Mouse (Mus musculus) E14TG2a.4 (cell line): ENCODE data around the gene Cog3.

Experiments used
- H3K27me3 ChIP-seq: 2 replicates; pipeline ENCODE4 v1.6.1; 2014; ENCODE audit warnings: low read length, control low read depth; ENCODE audit not compliant: insufficient read depth
- H3K36me3 ChIP-seq: 2 replicates; pipeline ENCODE4 v1.6.1; 2014; ENCODE audit warnings: low read length, control low read depth; ENCODE audit not compliant: insufficient read depth
- H3K4me1 ChIP-seq: replicated peaks from 2 replicates; pipeline ENCODE4 v1.6.1; 2014; ENCODE audit warnings: low read depth, low read length, control low read depth
- H3K4me3 ChIP-seq: replicated peaks from 2 replicates; pipeline ENCODE4 v1.5.1; 2014; ENCODE audit warnings: mild to moderate bottlenecking, low read length
- H3K9me3 ChIP-seq: 2 replicates; pipeline ENCODE4 v1.6.1; 2014; ENCODE audit warnings: low read length, control low read depth
- CTCF ChIP-seq: conservative IDR thresholded peaks from 2 replicates; pipeline ENCODE4 v1.5.1; 2014; ENCODE audit warnings: low read length
- NANOG ChIP-seq: IDR thresholded peaks from 2 replicates; pipeline ENCODE4 v1.6.1; 2014; ENCODE audit warnings: borderline replicate concordance, low read length, mixed read lengths
- POU5F1 ChIP-seq: IDR thresholded peaks from 2 replicates; pipeline ENCODE4 v1.6.1; 2014; ENCODE audit warnings: low read length, borderline replicate concordance

The Cog3 gene

DNA sequence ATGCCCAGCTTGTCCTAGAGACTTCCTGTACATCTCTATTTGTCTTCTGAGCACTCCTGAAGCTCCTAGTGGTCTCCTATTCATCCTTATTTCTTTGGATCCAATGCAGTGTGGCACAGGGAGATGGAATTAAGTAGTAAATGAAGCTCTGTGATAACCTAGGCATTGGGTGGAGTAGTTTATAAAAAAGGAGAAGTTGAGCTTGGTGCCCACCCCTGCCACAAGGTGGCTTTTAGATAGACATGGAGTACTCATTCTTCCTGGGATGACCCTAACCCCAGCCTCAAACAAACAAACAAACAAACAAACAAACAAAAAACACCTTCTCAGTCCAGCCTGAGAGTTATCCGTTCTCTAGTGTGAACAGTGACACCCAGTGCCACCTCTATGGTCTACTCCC lies 56.4 kb downstream of the Cog3 start:
- no peaks in the 10 kb centered on the region for H3K4me1 ChIP-seq
- no peak overlapping the region for H3K4me3 ChIP-seq
- no peaks in the 10 kb centered on the region for H3K27me3 ChIP-seq
- H3K9me3 ChIP-seq = no peaks in the 10 kb centered on the region
- peaks cover 16% of the 10 kb centered on the region for H3K36me3 ChIP-seq
- no peak for TF ChIP-seq NANOG
- TF ChIP-seq POU5F1 = no peak
- no peak for TF ChIP-seq CTCF

DNA sequence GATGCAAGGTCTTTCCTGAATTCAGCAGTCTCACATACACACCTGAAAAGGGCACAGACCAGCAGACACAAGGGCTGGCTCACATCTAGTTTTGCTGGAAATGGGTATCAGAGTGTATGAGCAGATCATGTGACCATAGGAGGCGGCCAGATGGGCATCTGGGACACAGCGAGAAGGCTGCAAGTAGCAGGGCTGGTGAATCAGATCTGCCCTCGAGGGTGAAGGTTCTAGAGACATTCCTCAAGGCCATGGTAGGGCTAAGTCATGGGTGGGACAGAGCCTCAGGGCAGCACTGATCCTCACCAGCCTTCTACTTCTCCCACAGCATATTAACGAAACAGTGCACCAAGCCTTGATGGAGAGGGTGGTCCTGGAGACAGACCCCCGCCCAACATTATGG lies 58.2 kb downstream of the Cog3 start:
- Histone ChIP-seq H3K9me3 (no peaks in the 10 kb centered on the region), H3K4me1 (no peaks in the 10 kb centered on the region), H3K4me3 (no peak overlapping the region), H3K27me3 (no peaks in the 10 kb centered on the region), H3K36me3 (peaks cover 3% of the 10 kb centered on the region)
- TF ChIP-seq POU5F1 = no peak
- no peak for TF ChIP-seq CTCF
- no peak for TF ChIP-seq NANOG

DNA sequence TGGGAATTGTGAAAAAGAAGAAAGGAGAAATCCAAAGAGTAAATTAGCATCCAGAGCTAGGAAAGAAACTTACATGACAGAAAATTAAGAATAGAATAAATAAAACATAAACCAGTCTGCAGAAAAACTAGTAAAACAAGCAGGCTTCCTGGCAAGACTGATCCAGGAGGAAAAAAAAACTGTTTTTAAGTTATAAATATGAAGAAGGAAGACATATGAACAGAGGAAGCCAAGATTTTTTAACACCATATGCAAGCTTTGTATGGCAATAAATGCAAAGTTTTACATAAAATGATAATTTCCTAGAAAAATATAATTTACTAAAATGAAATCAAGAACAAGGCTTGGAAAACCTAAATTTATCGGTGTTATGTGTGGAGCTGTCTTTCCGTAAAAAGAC lies 63.9 kb downstream of the Cog3 start:
- Histone ChIP-seq H3K4me1 (no peaks in the 10 kb centered on the region), H3K9me3 (peaks cover 8% of the 10 kb centered on the region; the same call in 1 of the 2 replicates), H3K4me3 (no peak overlapping the region), H3K36me3 (no peaks in the 10 kb centered on the region), H3K27me3 (no peaks in the 10 kb centered on the region)
- no peak for TF ChIP-seq NANOG
- TF ChIP-seq CTCF = no peak
- no peak for TF ChIP-seq POU5F1

DNA sequence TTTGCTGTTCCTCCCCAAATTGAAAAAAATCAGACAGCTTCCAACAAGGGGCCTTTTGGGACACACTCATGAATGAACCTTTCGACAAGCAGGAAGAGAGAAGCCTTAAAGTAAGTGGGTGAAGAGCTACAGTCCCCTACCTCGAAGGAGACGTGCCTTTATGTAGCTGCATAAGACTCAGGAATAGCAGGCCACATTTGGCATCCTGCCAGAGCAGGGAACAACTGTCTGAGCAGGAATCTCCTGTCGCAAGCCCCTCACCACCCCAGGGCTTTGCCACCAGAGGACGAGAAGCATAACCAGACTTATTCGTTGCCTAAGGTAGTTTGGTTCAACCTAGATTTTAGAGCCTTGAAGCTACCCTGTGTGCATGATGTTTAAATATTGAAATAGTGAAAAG lies 78.0 kb downstream of the Cog3 start:
- Histone ChIP-seq H3K9me3 (no peaks in the 10 kb centered on the region), H3K4me3 (no peak overlapping the region), H3K27me3 (no peaks in the 10 kb centered on the region), H3K4me1 (no peaks in the 10 kb centered on the region), H3K36me3 (no peaks in the 10 kb centered on the region)
- TF ChIP-seq POU5F1 = no peak
- TF ChIP-seq NANOG = no peak
- no peak for TF ChIP-seq CTCF

DNA sequence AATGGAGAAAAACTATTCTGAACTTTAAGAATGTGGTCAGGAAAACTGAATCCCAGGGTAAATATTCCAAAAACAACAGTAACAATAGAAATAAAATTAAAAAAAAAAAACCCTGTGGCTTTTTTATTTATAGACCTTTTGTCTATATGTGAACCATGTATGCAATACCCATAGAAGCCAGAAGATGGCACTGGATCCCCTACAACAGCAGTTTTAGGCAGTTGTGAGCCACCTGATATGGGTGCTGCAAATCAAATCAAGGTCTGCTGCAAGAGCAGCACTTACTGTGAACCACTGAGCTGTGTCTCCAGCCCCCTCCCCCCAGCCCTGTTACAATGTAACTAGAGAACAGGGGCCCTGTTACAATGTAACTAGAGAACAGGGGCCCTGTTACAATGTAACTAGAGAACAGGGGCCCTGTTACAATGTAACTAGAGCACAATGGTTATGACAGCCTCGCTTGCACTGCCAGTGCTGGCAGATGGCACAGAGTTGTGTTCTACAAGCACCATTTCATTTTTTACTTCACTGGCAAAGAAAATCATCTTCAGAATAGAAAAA lies 85.2 kb downstream of the Cog3 start:
- Histone ChIP-seq H3K36me3 (no peaks in the 10 kb centered on the region), H3K4me3 (no peak overlapping the region), H3K9me3 (no peaks in the 10 kb centered on the region), H3K27me3 (no peaks in the 10 kb centered on the region; the same call in 1 of the 2 replicates), H3K4me1 (no peaks in the 10 kb centered on the region)
- TF ChIP-seq CTCF (peak; percentile 10; the same call in 1 of the 2 replicates), POU5F1 (no peak)

DNA sequence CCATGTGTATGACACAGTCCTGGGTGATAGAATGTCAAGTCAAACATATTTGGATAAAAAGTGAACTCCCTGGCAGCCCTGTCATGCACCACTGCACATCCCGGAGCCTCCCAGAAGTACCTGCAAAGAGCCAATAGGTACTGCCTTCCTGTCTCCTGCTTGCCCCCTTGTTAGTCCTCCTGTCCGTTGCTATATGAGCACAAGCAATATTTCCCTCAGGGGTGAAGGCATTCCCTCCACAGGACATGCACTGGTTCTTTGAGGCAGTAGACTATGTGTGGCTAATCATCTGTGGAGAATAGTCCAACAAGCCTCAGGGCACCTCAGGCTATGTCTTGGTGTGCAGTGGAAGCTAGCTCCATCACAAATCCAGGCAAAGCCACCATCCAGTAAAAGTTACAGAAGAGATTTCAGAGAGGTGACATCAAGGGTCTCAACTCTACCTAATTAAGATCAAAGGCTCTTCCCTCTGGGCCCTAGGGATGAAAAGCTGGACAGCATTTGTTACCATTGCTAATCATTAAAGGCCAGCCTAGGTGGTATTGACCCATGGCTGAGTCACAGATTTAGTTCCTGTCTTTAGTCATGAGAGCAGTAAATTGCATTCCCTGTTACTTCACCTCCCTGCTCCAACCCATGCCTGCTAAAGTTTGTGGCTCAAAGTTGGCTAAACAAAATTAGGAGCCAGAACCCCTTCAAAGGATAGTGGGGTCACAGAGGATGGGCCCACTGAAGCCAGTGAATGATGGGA lies 88.7 kb downstream of the Cog3 start:
- Histone ChIP-seq H3K4me3 (no peak overlapping the region), H3K9me3 (no peaks in the 10 kb centered on the region), H3K36me3 (no peaks in the 10 kb centered on the region), H3K27me3 (no peaks in the 10 kb centered on the region; the same call in 1 of the 2 replicates), H3K4me1 (no peaks in the 10 kb centered on the region)
- TF ChIP-seq POU5F1 (no peak), CTCF (no peak), NANOG (no peak)

DNA sequence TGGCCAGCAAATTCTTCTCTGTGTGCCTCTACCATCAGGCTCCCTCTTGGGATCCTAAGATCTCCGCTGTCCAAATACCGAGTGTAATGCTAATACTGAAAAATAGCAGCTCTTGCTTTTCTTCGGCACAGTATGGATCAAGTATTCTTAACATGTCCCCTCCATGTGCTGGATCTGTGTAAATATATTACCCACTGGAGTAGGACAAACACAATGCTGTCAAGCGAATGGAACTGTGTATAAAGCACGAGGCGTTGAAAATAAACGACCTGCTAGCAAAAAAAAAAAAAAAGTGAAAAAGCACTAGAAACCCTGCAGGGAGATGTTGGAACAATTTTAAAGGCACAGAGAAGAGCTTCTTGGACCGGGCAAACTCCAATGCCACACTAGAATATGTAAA lies 92.8 kb downstream of the Cog3 start:
- Histone ChIP-seq H3K27me3 (no peaks in the 10 kb centered on the region; the same call in 1 of the 2 replicates), H3K4me1 (no peaks in the 10 kb centered on the region), H3K9me3 (no peaks in the 10 kb centered on the region), H3K4me3 (no peak overlapping the region), H3K36me3 (no peaks in the 10 kb centered on the region)
- TF ChIP-seq CTCF (no peak), NANOG (no peak), POU5F1 (no peak)

DNA sequence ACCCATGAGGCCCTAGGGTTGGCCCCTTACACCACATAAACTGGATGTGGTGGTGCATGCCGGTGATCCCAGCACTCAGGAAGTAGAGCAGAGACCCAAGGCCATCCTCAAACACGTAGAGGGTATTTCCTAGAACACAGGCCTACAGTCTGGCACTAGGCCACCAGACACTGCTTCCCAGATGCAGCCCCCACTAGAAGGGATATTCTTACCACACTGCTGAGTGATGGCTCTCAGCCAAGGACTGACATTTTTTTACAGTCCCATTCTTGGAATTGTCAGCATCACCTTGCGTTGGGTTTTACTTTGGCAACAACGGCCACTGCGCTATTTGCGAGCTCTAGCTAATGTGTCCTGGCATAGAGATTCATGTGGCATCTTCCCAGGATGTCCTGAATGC lies 93.4 kb downstream of the Cog3 start:
- Histone ChIP-seq H3K27me3 (no peaks in the 10 kb centered on the region; the same call in 1 of the 2 replicates), H3K4me1 (no peaks in the 10 kb centered on the region), H3K4me3 (no peak overlapping the region), H3K9me3 (no peaks in the 10 kb centered on the region), H3K36me3 (no peaks in the 10 kb centered on the region)
- no peak for TF ChIP-seq NANOG
